Mouse (Mus musculus): Measurements from ENCODE around the gene Mpzl2.

- TF ChIP-seq CTCF (IDR thresholded peaks at IDR 0.05; ENCODE audit: insufficient read depth, low read depth, low read length) (no peak), POLR2A (IDR thresholded peaks at IDR 0.05; ENCODE audit: insufficient read depth, low read depth, low read length) (no peak)
Observed at GRCm38 (mm10) chr9:45088040-45088439, 48.4 kb downstream of the Mpzl2 start.

Data from olfactory bulb, adult 2 months (tissue).